Comparison of ENCODE assay signal across 19 mouse cellular contexts in the genomic region with DNA sequence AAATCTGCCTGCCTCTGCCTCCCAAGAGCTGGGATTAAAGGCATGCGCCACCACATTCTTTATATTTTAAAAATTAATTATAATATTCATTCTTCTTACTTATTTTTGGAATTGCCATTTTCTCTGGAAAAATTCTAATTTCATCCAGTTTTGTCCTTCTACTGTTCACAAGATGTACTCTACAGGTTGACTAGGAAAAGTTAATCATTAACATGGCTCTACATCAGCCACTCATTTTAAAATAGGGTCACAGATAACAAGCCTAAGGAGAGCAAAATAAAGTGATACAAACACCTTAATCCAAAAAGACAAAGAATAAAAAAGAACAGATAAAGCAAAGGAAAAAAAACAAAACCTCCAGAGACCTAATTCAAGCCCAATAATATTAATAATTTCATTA. TPM values are rescaled to one million over a fixed set of nuclear protein-coding genes. Genes with fewer than 3 reads are reported as not detected.
DNase-seq lines count a peak whose midpoint lies in the region; ATAC-seq and TF ChIP-seq lines count a peak whose summit lies in the region.
"Had no signal": no experiment of that assay in that cellular context is flagged by ENCODE, and none has a peak within 500 bp of the region (broad histone marks: within the 10 kb centered on the region; RNA-seq: fewer than 3 reads in every experiment).

No protein-coding gene starts in this region.

- no peak for TF ChIP-seq POLR2A in liver, adult 2 months (IDR thresholded peaks at IDR 0.05; ENCODE audit: extremely low read depth, insufficient read depth, low read length)

- no peaks in the 10 kb centered on the region for H3K27me3 ChIP-seq in intestine, embryonic 15.5 days (replicated peaks)
- H3K27me3 ChIP-seq in intestine, embryonic 16.5 days (replicated peaks; ENCODE audit: control insufficient read depth, insufficient read depth, low read length) = no peaks in the 10 kb centered on the region
- H3K27me3 ChIP-seq in liver, adult 2 months (ENCODE audit: control insufficient read depth, insufficient read depth, low read length) = no peaks in the 10 kb centered on the region
- no peaks in the 10 kb centered on the region for H3K27me3 ChIP-seq in liver, embryonic 12.5 days (replicated peaks)
- H3K27me3 ChIP-seq: CH12.LX, Patski had no signal

- no peaks in the 10 kb centered on the region for H3K4me1 ChIP-seq in intestine, embryonic 15.5 days (replicated peaks)
- no peaks in the 10 kb centered on the region for H3K4me1 ChIP-seq in intestine, embryonic 16.5 days (ENCODE audit: control insufficient read depth, insufficient read depth, low read length)
- no peaks in the 10 kb centered on the region for H3K4me1 ChIP-seq in liver, adult 2 months (ENCODE audit: control insufficient read depth, insufficient read depth, low read length)
- peaks cover 5% of the 10 kb centered on the region for H3K4me1 ChIP-seq in liver, embryonic 12.5 days

- no peak overlapping the region for H3K4me3 ChIP-seq in intestine, embryonic 15.5 days (replicated peaks)
- no peak overlapping the region for H3K4me3 ChIP-seq in intestine, embryonic 16.5 days (ENCODE audit: low read length)
- no peak overlapping the region for H3K4me3 ChIP-seq in liver, adult 2 months (ENCODE audit: insufficient read depth, low read depth, low read length)
- H3K4me3 ChIP-seq in liver, embryonic 12.5 days = no peak overlapping the region

- no peaks in the 10 kb centered on the region for H3K36me3 ChIP-seq in intestine, embryonic 15.5 days
- no peaks in the 10 kb centered on the region for H3K36me3 ChIP-seq in intestine, embryonic 16.5 days (ENCODE audit: control insufficient read depth, insufficient read depth, low read length)
- peaks cover 1% of the 10 kb centered on the region; the same call in 1 of the 2 replicates for H3K36me3 ChIP-seq in liver, adult 2 months (ENCODE audit: control insufficient read depth, insufficient read depth, low read length)
- H3K36me3 ChIP-seq in liver, embryonic 12.5 days = no peaks in the 10 kb centered on the region

- no peak overlapping the region for H3K9ac ChIP-seq in intestine, embryonic 15.5 days
- H3K9ac ChIP-seq in intestine, embryonic 16.5 days (ENCODE audit: low read depth, low read length) = no peak overlapping the region
- H3K9ac ChIP-seq in liver, adult 2 months (ENCODE audit: low read depth, low read length) = no peak overlapping the region
- no peak overlapping the region for H3K9ac ChIP-seq in liver, embryonic 12.5 days

- ATAC-seq in intestine, embryonic 15.5 days = 0 out of 2 replicates have a peak, but pooled peaks have one; percentile 62
- no peak for ATAC-seq in intestine, embryonic 16.5 days
- ATAC-seq in liver, embryonic 12.5 days = no peak
- ATAC-seq: activated CD4-positive, CD25-positive, alpha-beta regulatory T cell, adult 4 months; CD4-positive, CD25-positive, alpha-beta regulatory T cell, adult 4 months; Patski had no signal

- no peak overlapping the region for H3K4me2 ChIP-seq in intestine, embryonic 15.5 days (replicated peaks)
- H3K4me2 ChIP-seq in intestine, embryonic 16.5 days (ENCODE audit: low read depth, low read length) = no peak overlapping the region
- H3K4me2 ChIP-seq in liver, embryonic 12.5 days = no peak overlapping the region

- TF ChIP-seq CTCF in liver, adult 2 months (IDR thresholded peaks at IDR 0.05; ENCODE audit: low read depth, low read length) = no peak

- no peaks in the 10 kb centered on the region for H3K9me3 ChIP-seq in intestine, embryonic 15.5 days
- H3K9me3 ChIP-seq in intestine, embryonic 16.5 days (ENCODE audit: control insufficient read depth, low read length) = no peaks in the 10 kb centered on the region
- H3K9me3 ChIP-seq in liver, embryonic 12.5 days (replicated peaks) = no peaks in the 10 kb centered on the region
- H3K9me3 ChIP-seq: G1E had no signal

- WGBS in intestine, embryonic 15.5 days = 97% methylated on average over 1 of the region's 1 CpGs
- WGBS in intestine, embryonic 16.5 days = 98% methylated on average over 1 of the region's 1 CpGs
- 95% methylated on average over 1 of the region's 1 CpGs for WGBS in liver, adult 2 months
- 81% methylated on average over 1 of the region's 1 CpGs for WGBS in liver, embryonic 12.5 days (ENCODE audit: insufficient replicate concordance)

- no peak overlapping the region for H3K27ac ChIP-seq in intestine, embryonic 15.5 days
- no peak overlapping the region for H3K27ac ChIP-seq in intestine, embryonic 16.5 days (ENCODE audit: low read length)
- no peak overlapping the region for H3K27ac ChIP-seq in liver, adult 2 months (replicated peaks; ENCODE audit: insufficient read depth, low read depth, low read length)
- H3K27ac ChIP-seq in liver, embryonic 12.5 days = no peak overlapping the region

- peak; percentile 73 for DNase-seq in liver, adult 2 months (ENCODE audit: extremely low read depth, low read depth, low spot score)
- DNase-seq: adrenal gland, adult 2 months; adrenal gland, adult 8-10 months; adrenal gland, postnatal 10 days; adrenal gland, postnatal 14 days; adrenal gland, postnatal 25 days; adrenal gland, postnatal 36 days; B cell, adult 2 months; cerebellum, adult 11 months; cerebellum, adult 11-12 months; cerebellum, adult 18-20 months had no signal

- no peaks in the 10 kb centered on the region; the same call in 1 of the 2 replicates for H3K79me2 ChIP-seq in liver, adult 2 months (ENCODE audit: control insufficient read depth, insufficient read depth, low read length)

RNA-seq across cellular contexts. Expression of gene Setmar, which starts 50.1 kb away (rescaled TPM):
- 5.8 and 6.4 TPM in 2 replicates for polyA plus RNA-seq in intestine, embryonic 15.5 days (2015; fragmentation: Nextera tagmentation; extraction: Ambion mirVana)
- polyA plus RNA-seq in intestine, embryonic 16.5 days (2015; fragmentation: Nextera tagmentation; extraction: Ambion mirVana) = 6.4 and 6.5 TPM in 2 replicates
- 3.6 and 4.1 TPM in 2 replicates for total RNA-seq in liver, adult 2 months (2014; rRNA removed)
- 1.3 and 1.5 TPM in 2 replicates for polyA plus RNA-seq in liver, adult 2 months (2012; rRNA removed)
- polyA plus RNA-seq in liver, embryonic 12.5 days (2016; fragmentation: Nextera tagmentation; extraction: Ambion mirVana) = 2.6 TPM in 2 replicates
